Mouse (Mus musculus) heart, embryonic 13.5 days (tissue): ENCODE measurements around the gene Scn8a. TPM values are rescaled to one million over a fixed set of nuclear protein-coding genes. Genes with fewer than 3 reads are reported as not detected.
A peak's percentile ranks its signal among the peaks of the same experiment; 100 is the strongest.

Experiments used
- ATAC-seq: fragments of 200-750 bp; cut with Nextera tagmentation; 2 replicates; pipeline ENCODE4 v1.8.0; 2017; ENCODE audit warnings: moderate TSS enrichment; ENCODE audit not compliant: insufficient number of reproducible peaks, low FRiP score, low TSS enrichment; ENCODE audit errors: extremely low read depth
- H3K27ac ChIP-seq: fragments of 300-500 bp; sonication (generic); replicated peaks from 2 replicates; pipeline ENCODE4 v1.5.1; 2015; ENCODE audit warnings: moderate library complexity, mild to moderate bottlenecking, inconsistent platforms
- H3K27me3 ChIP-seq: fragments of 300-500 bp; sonication (generic); replicated peaks from 2 replicates; pipeline ENCODE4 v1.6.1; 2015; ENCODE audit warnings: mild to moderate bottlenecking, inconsistent platforms
- H3K36me3 ChIP-seq: fragments of 300-500 bp; sonication (generic); 2 replicates; pipeline ENCODE4 v1.6.1; 2015; ENCODE audit warnings: mild to moderate bottlenecking, inconsistent platforms
- H3K4me1 ChIP-seq: fragments of 300-500 bp; sonication (generic); 2 replicates; pipeline ENCODE4 v1.6.1; 2015; ENCODE audit warnings: inconsistent platforms
- H3K4me2 ChIP-seq: fragments of 300-500 bp; sonication (generic); 2 replicates; pipeline ENCODE4 v1.6.1; 2015; ENCODE audit warnings: inconsistent platforms, mild to moderate bottlenecking, moderate library complexity
- H3K4me3 ChIP-seq: fragments of 300-500 bp; sonication (generic); 2 replicates; pipeline ENCODE4 v1.5.1; 2015; ENCODE audit warnings: moderate library complexity, mild to moderate bottlenecking, inconsistent platforms
- H3K9ac ChIP-seq: fragments of 300-500 bp; sonication (generic); 2 replicates; pipeline ENCODE4 v1.6.1; 2015; ENCODE audit warnings: inconsistent platforms, mild to moderate bottlenecking, moderate library complexity
- H3K9me3 ChIP-seq: fragments of 300-500 bp; sonication (generic); 2 replicates; pipeline ENCODE4 v1.6.1; 2016; ENCODE audit warnings: inconsistent platforms
- WGBS: fragments of 180-500 bp; shearing (Covaris S2); methylation state at CpG from one replicate; pipeline ENCODE4 v1.1.7; 2015; ENCODE audit warnings: mixed read lengths; 5-methylcytosine and 5-hydroxymethylcytosine counted together
- polyA plus RNA-seq: library from polyadenylated mRNA; unstranded; fragments of >200 nt; fragmentation: Nextera tagmentation; extraction: Ambion mirVana; gene quantifications from 2 replicates; pipeline ENCODE4 v1.2.1, GENCODE M21; 2015

Gene Scn8a
- polyA plus RNA-seq, 1 experiment from 2014 or later: 0.88 TPM

- Histone ChIP-seq H3K4me1 (peaks cover 14% of the 10 kb centered on the region), H3K9me3 (no peaks in the 10 kb centered on the region), H3K9ac (peak overlapping the region; percentile 70), H3K4me2 (peak overlapping the region; percentile 76), H3K27me3 (peaks cover 98% of the 10 kb centered on the region), H3K4me3 (peak overlapping the region; percentile 53), H3K36me3 (peaks cover 11% of the 10 kb centered on the region; the same call in 1 of the 2 replicates), H3K27ac (no peak overlapping the region)
- no peak for ATAC-seq
- 9% methylated on average over 53 of the region's 65 CpGs for WGBS
Observed at GRCm38 (mm10) chr15:101053832-101054459, 184.3 kb downstream of the Scn8a start.

- Histone ChIP-seq H3K9me3 (no peaks in the 10 kb centered on the region), H3K4me2 (no peak overlapping the region), H3K4me1 (peaks cover 14% of the 10 kb centered on the region), H3K4me3 (no peak overlapping the region), H3K9ac (no peak overlapping the region), H3K27me3 (peaks cover 92% of the 10 kb centered on the region), H3K36me3 (peaks cover 11% of the 10 kb centered on the region; the same call in 1 of the 2 replicates), H3K27ac (no peak overlapping the region)
- 74% methylated on average over 10 of the region's 10 CpGs for WGBS
- ATAC-seq: no peak
Observed at GRCm38 (mm10) chr15:101054541-101054940, 184.9 kb downstream of the Scn8a start.

GRCm38 (mm10) chr15:101056225-101056624 lies 186.6 kb downstream of the Scn8a start:
- 40% methylated on average over 10 of the region's 10 CpGs for WGBS

GRCm38 (mm10) chr15:101059570-101060279 lies 190.1 kb downstream of the Scn8a start:
- Histone ChIP-seq H3K27me3 (peaks cover 45% of the 10 kb centered on the region), H3K9ac (no peak overlapping the region), H3K9me3 (no peaks in the 10 kb centered on the region), H3K36me3 (no peaks in the 10 kb centered on the region), H3K4me3 (no peak overlapping the region), H3K4me1 (peaks cover under 1% of the 10 kb centered on the region; the same call in 1 of the 2 replicates), H3K4me2 (no peak overlapping the region), H3K27ac (no peak overlapping the region)
- 45% methylated on average over 9 of the region's 9 CpGs for WGBS
- ATAC-seq: no peak

More at GRCm38 (mm10) chr15:101056225-101056624, 186.6 kb downstream of the Scn8a start:
- Histone ChIP-seq H3K4me2 (no peak overlapping the region), H3K4me3 (no peak overlapping the region), H3K4me1 (peaks cover 14% of the 10 kb centered on the region), H3K27me3 (peaks cover 78% of the 10 kb centered on the region), H3K27ac (no peak overlapping the region), H3K9me3 (no peaks in the 10 kb centered on the region), H3K36me3 (peaks cover 11% of the 10 kb centered on the region; the same call in 1 of the 2 replicates), H3K9ac (no peak overlapping the region)
- no peak for ATAC-seq

GRCm38 (mm10) chr15:101060280-101060852 lies 190.7 kb downstream of the Scn8a start:
- H3K4me3 ChIP-seq: no peak overlapping the region
- 65% methylated on average over 11 of the region's 11 CpGs for WGBS
- no peak overlapping the region for H3K4me2 ChIP-seq
- no peak overlapping the region for H3K9ac ChIP-seq
- peaks cover 7% of the 10 kb centered on the region for H3K4me1 ChIP-seq
- no peak for ATAC-seq
- H3K27ac ChIP-seq: no peak overlapping the region
- no peaks in the 10 kb centered on the region for H3K36me3 ChIP-seq
- H3K27me3 ChIP-seq: peaks cover 39% of the 10 kb centered on the region
- H3K9me3 ChIP-seq: no peaks in the 10 kb centered on the region

GRCm38 (mm10) chr15:101065069-101065468 lies 195.4 kb downstream of the Scn8a start:
- Histone ChIP-seq H3K4me2 (no peak overlapping the region), H3K4me3 (no peak overlapping the region), H3K36me3 (no peaks in the 10 kb centered on the region), H3K27ac (no peak overlapping the region), H3K4me1 (peaks cover 41% of the 10 kb centered on the region), H3K9me3 (no peaks in the 10 kb centered on the region), H3K9ac (no peak overlapping the region), H3K27me3 (0 out of 2 replicates have a peak, but pooled peaks cover 6% of the 10 kb centered on the region)
- no peak for ATAC-seq
- 35% methylated on average over 6 of the region's 6 CpGs for whole genome bisulfite sequencing

- H3K4me3 ChIP-seq: no peak overlapping the region
- ATAC-seq: 0 out of 2 replicates have a peak, but pooled peaks have one; percentile 33
- WGBS: 21% methylated on average over 6 of the region's 6 CpGs
- H3K36me3 ChIP-seq: no peaks in the 10 kb centered on the region
- H3K4me2 ChIP-seq: no peak overlapping the region
- H3K27me3 ChIP-seq: 0 out of 2 replicates have a peak, but pooled peaks cover 9% of the 10 kb centered on the region
- H3K4me1 ChIP-seq: peaks cover 54% of the 10 kb centered on the region
- 0 out of 2 replicates have a peak overlapping the region, but pooled peaks have one; percentile 50 for H3K9ac ChIP-seq
- H3K27ac ChIP-seq: no peak overlapping the region
- no peaks in the 10 kb centered on the region for H3K9me3 ChIP-seq
Observed at GRCm38 (mm10) chr15:101066364-101066847, 196.7 kb downstream of the Scn8a start.

- ATAC-seq: no peak
- peaks cover 58% of the 10 kb centered on the region for H3K4me1 ChIP-seq
Observed at GRCm38 (mm10) chr15:101066920-101067696, 197.4 kb downstream of the Scn8a start.

GRCm38 (mm10) chr15:101068029-101068428 lies 198.4 kb downstream of the Scn8a start:
- Histone ChIP-seq H3K4me1 (peaks cover 64% of the 10 kb centered on the region), H3K4me2 (no peak overlapping the region), H3K9ac (no peak overlapping the region), H3K27ac (no peak overlapping the region), H3K27me3 (0 out of 2 replicates have a peak, but pooled peaks cover 9% of the 10 kb centered on the region), H3K4me3 (no peak overlapping the region), H3K9me3 (no peaks in the 10 kb centered on the region), H3K36me3 (no peaks in the 10 kb centered on the region)
- no peak for ATAC-seq
- 62% methylated on average over 3 of the region's 3 CpGs for WGBS

More at GRCm38 (mm10) chr15:101066920-101067696, 197.4 kb downstream of the Scn8a start:
- Histone ChIP-seq H3K36me3 (no peaks in the 10 kb centered on the region), H3K9ac (no peak overlapping the region), H3K9me3 (no peaks in the 10 kb centered on the region), H3K27ac (no peak overlapping the region), H3K27me3 (0 out of 2 replicates have a peak, but pooled peaks cover 9% of the 10 kb centered on the region), H3K4me2 (no peak overlapping the region), H3K4me3 (no peak overlapping the region)
- 46% methylated on average over 7 of the region's 9 CpGs for WGBS

- H3K9ac ChIP-seq: no peak overlapping the region
- peaks cover 66% of the 10 kb centered on the region for H3K4me1 ChIP-seq
- no peak overlapping the region for H3K4me3 ChIP-seq
- WGBS: 60% methylated on average over 4 of the region's 4 CpGs
- H3K27ac ChIP-seq: no peak overlapping the region
- no peaks in the 10 kb centered on the region for H3K9me3 ChIP-seq
- no peaks in the 10 kb centered on the region for H3K36me3 ChIP-seq
- H3K4me2 ChIP-seq: no peak overlapping the region
- no peak for ATAC-seq
- H3K27me3 ChIP-seq: 0 out of 2 replicates have a peak, but pooled peaks cover 7% of the 10 kb centered on the region
Observed at GRCm38 (mm10) chr15:101068671-101069070, 199.0 kb downstream of the Scn8a start.
